Mouse (Mus musculus) ES-E14 (cell line): Measurements from ENCODE around the gene Mars. TPM values are rescaled to one million over a fixed set of nuclear protein-coding genes. Genes with fewer than 3 reads are reported as not detected.

ENCODE experiments used
- DNase-seq: peaks from one replicate; pipeline ENCODE4 v3.0.0-alpha.2; 2013; ENCODE audit warnings: low read depth, low spot score
- H3K27ac ChIP-seq: 2 replicates; pipeline ENCODE4 v1.5.1; 2012; ENCODE audit warnings: low read depth, mild to moderate bottlenecking, low read length, moderate library complexity, mixed read lengths; ENCODE audit not compliant: poor library complexity, insufficient read depth, severe bottlenecking
- H3K36me3 ChIP-seq: 2 replicates; pipeline ENCODE4 v1.6.1; 2012; ENCODE audit warnings: mild to moderate bottlenecking, low read length, moderate library complexity, mixed read lengths; ENCODE audit not compliant: control insufficient read depth, poor library complexity, insufficient read depth, severe bottlenecking
- H3K4me1 ChIP-seq, 2 experiments: fragments of 150-350 bp in 1 of 2; sonication (generic) in 1 of 2; 2 replicates each; pipeline ENCODE4 v1.6.1; 2012; ENCODE audit warnings: low read length in 2 of 2, mild to moderate bottlenecking in 1 of 2, mixed read lengths in 1 of 2; ENCODE audit not compliant: control insufficient read depth in 2 of 2, insufficient read depth in 2 of 2, poor library complexity in 1 of 2
- H3K4me3 ChIP-seq, 2 experiments: fragments of 150-350 bp in 1 of 2; sonication (generic) in 1 of 2; 2 replicates each; pipeline ENCODE4 v1.5.1; 2012; ENCODE audit warnings: low read length in 2 of 2, low read depth in 1 of 2, mild to moderate bottlenecking in 1 of 2, mixed read lengths in 1 of 2; ENCODE audit not compliant: insufficient read depth in 1 of 2, poor library complexity in 1 of 2, severe bottlenecking in 1 of 2
- H3K9ac ChIP-seq: 2 replicates; pipeline ENCODE4 v1.6.1; 2012; ENCODE audit warnings: low read depth, mild to moderate bottlenecking, low read length, mixed read lengths; ENCODE audit not compliant: poor library complexity, insufficient read depth, severe bottlenecking
- H3K9me3 ChIP-seq: fragments of 150-350 bp; sonication (generic); 2 replicates; pipeline ENCODE4 v1.6.1; 2012; ENCODE audit warnings: low read depth, mild to moderate bottlenecking, low read length; ENCODE audit not compliant: control insufficient read depth, insufficient read depth
- CHD2 ChIP-seq: IDR thresholded peaks from 2 replicates; pipeline ENCODE4 v1.6.1; 2014; ENCODE audit warnings: mild to moderate bottlenecking, low read depth, low read length, inconsistent platforms
- HCFC1 ChIP-seq: IDR thresholded peaks from 2 replicates; pipeline ENCODE4 v1.6.1; 2012; ENCODE audit warnings: low read length, inconsistent platforms, borderline replicate concordance; ENCODE audit not compliant: insufficient read depth
- MAFK ChIP-seq: IDR thresholded peaks from 2 replicates; pipeline ENCODE4 v1.6.1; 2014; ENCODE audit warnings: mild to moderate bottlenecking, low read depth, low read length, inconsistent platforms; ENCODE audit not compliant: insufficient read depth
- ZC3H11A ChIP-seq: IDR thresholded peaks from 2 replicates; pipeline ENCODE4 v1.6.1; 2012; ENCODE audit warnings: low read depth, mild to moderate bottlenecking, inconsistent platforms, low read length, borderline replicate concordance
- ZNF384 ChIP-seq: IDR thresholded peaks from 2 replicates; pipeline ENCODE4 v1.6.1; 2012; ENCODE audit warnings: low read depth, low read length, inconsistent platforms
- in situ Hi-C, 2 experiments: fragments of 600-800 bp; cut with MboI; formaldehyde crosslinking; loops; one replicate each; pipeline ENCODE4 v1.15.1; 2025; ENCODE audit warnings: low sequenced_read_pairs in 2 of 2, inconsistent platforms in 1 of 2; ENCODE audit not compliant: unreplicated experiment in 2 of 2
- total RNA-seq: library from RNA; depleted of rRNA; stranded (reverse); fragments of 300-350 nt; gene quantifications from 2 replicates; pipeline ENCODE4 v1.2.3, GENCODE M21; 2012

Gene Mars
- total RNA-seq, 1 experiment = 206 TPM

GRCm38 (mm10) chr10:127352766-127353165 is 41.2 kb upstream of the Mars start:
- in situ Hi-C loops = no loop called here
- Histone ChIP-seq H3K36me3 (no peaks in the 10 kb centered on the region), H3K4me3 (no peak overlapping the region), H3K27ac (no peak overlapping the region), H3K9me3 (no peaks in the 10 kb centered on the region), H3K9ac (no peak overlapping the region), H3K4me1 (peaks cover 3 to 12% of the 10 kb centered on the region in 2 experiments; a peak in 3 of 4 replicates)
- TF ChIP-seq HCFC1 (no peak), ZC3H11A (no peak), CHD2 (no peak), MAFK (no peak), ZNF384 (no peak)
- no peak for DNase-seq

DNA sequence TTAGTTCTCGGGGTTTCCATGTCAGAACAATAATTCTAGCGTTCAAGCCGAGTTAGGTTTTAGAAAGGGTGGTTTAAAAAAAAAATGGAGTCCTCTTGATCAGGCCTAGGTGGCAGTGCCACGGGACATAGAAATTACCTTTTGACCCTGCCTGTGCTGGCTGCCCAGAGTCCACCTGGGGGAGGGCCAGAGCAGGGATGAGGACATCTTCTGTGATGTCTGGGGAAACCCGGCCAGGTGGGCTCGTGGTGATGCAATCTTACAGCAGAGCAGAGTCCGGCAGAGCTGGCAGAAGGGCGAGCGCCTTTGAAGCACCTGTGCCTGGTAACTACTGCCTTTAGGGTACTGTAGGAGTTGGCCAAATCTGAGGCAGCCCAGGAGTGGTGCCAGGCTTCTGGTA is 40.6 kb upstream of the Mars start:
- no peak overlapping the region for H3K27ac ChIP-seq
- H3K9me3 ChIP-seq = no peaks in the 10 kb centered on the region
- H3K36me3 ChIP-seq = no peaks in the 10 kb centered on the region
- TF ChIP-seq CHD2 = no peak
- in situ Hi-C loops = no loop called here
- no peak for DNase-seq
- peak overlapping the region in 1 of 2 experiments; percentile 19; a peak in 1 of 4 replicates for H3K4me3 ChIP-seq
- no peak overlapping the region; the same call in 1 of the 2 replicates for H3K9ac ChIP-seq
- peaks cover 3 to 12% of the 10 kb centered on the region in 2 experiments; a peak in 3 of 4 replicates for H3K4me1 ChIP-seq

GRCm38 (mm10) chr10:127351719-127352118 is 40.1 kb upstream of the Mars start:
- in situ Hi-C loops = no loop called here
- Histone ChIP-seq H3K4me3 (peak overlapping the region in 1 of 2 experiments; percentile 1; a peak in 1 of 4 replicates), H3K27ac (no peak overlapping the region), H3K4me1 (peaks cover 3 to 12% of the 10 kb centered on the region in 2 experiments; a peak in 3 of 4 replicates), H3K9me3 (no peaks in the 10 kb centered on the region), H3K9ac (no peak overlapping the region), H3K36me3 (no peaks in the 10 kb centered on the region)
- no peak for DNase-seq
- no peak for TF ChIP-seq ZNF384
- no peak for TF ChIP-seq CHD2
- TF ChIP-seq HCFC1 = no peak
- no peak for TF ChIP-seq MAFK
- TF ChIP-seq ZC3H11A = no peak

DNA sequence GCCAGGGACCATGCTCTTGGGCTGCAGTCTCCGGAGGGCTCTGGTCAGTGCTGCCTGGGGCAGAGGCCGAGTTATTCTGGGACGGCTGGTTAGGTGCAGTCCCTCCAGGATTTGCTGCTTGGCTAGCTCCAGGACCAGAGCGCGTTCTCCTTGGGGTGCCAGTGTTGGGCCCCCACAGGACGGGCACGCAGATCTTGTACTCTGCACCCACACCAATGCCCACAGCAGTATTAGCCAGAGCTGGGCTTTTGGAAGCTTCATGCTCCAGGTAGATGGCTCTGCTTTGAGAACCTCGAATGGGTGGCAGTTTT is 39.7 kb upstream of the Mars start:
- no peak for DNase-seq
- Histone ChIP-seq H3K27ac (no peak overlapping the region), H3K9ac (peak overlapping the region; percentile 21), H3K4me3 (peak overlapping the region; percentile 38 to 55), H3K4me1 (peaks cover 3 to 12% of the 10 kb centered on the region in 2 experiments; a peak in 3 of 4 replicates), H3K9me3 (no peaks in the 10 kb centered on the region), H3K36me3 (no peaks in the 10 kb centered on the region)
- in situ Hi-C loops = no loop called here
- no peak for TF ChIP-seq ZNF384
- TF ChIP-seq HCFC1 = no peak
- TF ChIP-seq CHD2 = no peak

DNA sequence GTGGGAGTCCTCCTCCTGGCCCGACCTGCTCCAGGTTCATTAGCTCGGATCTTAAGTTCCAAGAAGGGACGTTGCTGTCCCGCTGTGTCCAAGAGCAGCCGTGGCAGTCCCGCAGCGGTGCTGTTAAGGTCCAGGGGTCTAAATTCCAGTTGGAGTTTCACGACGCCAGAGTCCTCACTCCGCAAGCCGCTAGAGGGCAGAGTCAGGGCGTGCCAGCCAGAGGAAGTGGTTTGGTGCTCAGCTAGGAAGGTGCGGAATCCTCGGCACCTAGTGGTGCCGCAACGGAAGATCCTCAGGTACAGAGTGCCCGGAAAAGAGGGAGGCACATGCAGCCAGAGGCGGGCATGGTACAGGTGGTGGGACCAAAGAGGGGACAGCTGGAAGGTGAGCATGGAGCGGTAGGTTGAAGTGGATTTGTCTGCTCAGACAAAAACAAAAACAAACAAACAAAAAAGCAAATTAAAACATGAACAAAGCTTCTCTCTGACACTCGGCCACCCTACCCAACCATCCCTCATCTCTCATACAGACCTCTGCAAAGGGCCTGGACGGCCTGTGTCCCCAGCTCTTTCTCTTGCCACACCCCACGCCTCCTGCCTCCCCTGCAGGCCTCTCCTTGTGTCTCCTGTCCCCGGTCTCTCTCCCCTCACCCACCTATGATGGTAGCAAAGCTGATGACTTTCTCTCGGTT is 39.2 kb upstream of the Mars start:
- in situ Hi-C loops = no loop called here
- H3K27ac ChIP-seq = no peak overlapping the region
- TF ChIP-seq ZNF384 = no peak
- no peak for TF ChIP-seq ZC3H11A
- TF ChIP-seq HCFC1 = no peak
- no peak for TF ChIP-seq CHD2
- no peak for TF ChIP-seq MAFK
- DNase-seq = no peak
- H3K9me3 ChIP-seq = no peaks in the 10 kb centered on the region
- no peaks in the 10 kb centered on the region for H3K36me3 ChIP-seq
- H3K4me1 ChIP-seq = peaks cover 3 to 12% of the 10 kb centered on the region in 2 experiments; a peak in 3 of 4 replicates
- peak overlapping the region; percentile 39 to 55 for H3K4me3 ChIP-seq
- peak overlapping the region; percentile 40 for H3K9ac ChIP-seq
